Mouse (Mus musculus) lung, postnatal 4 days (tissue): ENCODE data around the gene Snx30.

Source experiments
- DNase-seq, 2 experiments: peaks; one replicate each; pipeline ENCODE4 v3.0.0; 2021

Snx30 gene

DNA sequence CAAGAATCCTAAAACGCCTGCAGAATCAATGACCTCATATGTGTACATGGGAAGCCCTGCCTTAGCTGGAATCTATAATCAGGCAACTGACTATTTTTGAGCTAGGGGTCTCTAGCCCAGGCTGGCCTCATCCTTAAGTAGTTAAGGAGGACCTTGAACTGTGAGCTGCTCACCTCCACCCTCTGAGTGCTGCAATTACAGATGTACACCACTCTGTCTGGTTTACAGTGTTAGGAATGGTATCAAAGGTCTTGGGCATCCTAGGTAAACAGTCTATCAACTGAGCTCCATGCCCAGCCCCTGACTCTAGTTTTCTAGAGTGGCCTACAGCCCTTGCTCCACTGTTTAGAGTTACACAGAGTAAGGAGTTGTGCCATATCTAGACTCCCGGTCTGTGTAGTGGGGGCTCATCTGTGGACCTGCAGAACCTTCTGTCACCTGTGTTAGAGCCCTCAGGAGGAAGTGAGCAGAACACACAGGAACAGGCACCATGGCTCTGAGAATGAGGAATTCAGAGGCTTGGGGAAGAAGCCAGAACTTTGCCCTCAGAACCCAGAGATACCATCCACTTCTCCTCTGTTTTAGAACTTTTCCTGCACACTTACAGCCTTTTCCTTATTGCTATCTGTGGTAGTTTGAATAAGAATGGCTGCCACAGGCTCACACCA, 9.7 kb upstream of the Snx30 start:
- no peak for DNase-seq

DNA sequence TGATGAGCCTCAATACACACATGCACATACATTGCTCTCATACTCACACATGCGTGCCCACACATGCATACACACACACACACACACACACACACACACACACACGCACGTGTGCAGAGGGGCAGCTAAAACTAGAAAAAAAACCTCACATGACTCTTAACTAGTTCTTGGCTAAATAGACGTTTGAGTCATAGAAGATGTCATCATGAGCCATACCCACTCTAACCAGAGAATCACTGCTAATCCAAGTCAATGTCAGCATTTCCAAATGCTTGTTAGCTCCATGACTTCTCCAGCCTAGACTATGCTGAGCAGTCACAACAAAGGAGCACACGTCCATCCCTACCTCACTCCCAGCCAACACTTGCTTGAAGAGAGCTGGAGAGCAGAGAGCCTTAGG, 5.5 kb upstream of the Snx30 start:
- no peak for DNase-seq

- DNase-seq, result no peak
Observed at GRCm38 (mm10) chr4:59801489-59801888, 4.2 kb upstream of the Snx30 start, which contains the start of gene Inip. Inip (minus strand) TSS chr4:59801589.

- no peak for DNase-seq
Observed at GRCm38 (mm10) chr4:59802107-59802506, 3.5 kb upstream of the Snx30 start.

GRCm38 (mm10) chr4:59802792-59803191, 2.8 kb upstream of the Snx30 start:
- no peak for DNase-seq

DNA sequence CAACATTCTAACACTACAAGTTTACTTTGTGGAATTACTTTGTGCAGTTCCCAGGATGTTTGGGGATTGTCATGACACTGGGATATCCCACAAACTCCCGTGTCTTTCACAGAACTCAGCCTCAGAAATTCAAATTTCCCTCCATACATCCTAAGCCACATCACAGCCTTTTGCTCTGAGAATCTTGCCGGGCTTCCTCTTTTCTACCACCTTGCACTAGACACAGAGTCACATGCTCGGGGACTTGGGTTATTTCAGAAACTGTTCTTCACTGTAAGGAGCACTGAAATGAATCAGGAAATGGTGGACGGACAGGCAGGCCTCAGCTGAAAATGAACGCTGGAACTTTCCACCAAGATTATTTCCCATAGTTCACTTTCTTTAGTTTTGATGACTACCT, 2.3 kb upstream of the Snx30 start:
- DNase-seq, result no peak

DNA sequence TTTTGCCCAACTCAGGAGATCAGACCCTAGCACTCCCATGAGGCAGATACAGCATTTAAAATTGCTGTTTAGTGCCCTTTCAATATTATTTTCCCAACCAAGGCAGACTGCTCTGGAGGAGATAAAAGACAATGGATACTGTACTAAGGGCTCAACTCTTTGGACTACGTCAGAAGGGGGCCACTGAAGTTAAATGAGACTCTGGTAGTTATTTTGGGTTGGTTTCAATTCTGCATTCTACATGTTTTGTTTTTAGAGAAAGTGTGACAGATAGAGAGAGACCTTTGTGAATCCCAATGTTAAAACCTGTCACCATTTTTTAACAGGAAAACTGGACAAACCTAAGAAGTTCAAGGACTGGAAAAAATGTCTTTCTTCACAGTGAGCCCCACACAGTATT, 886 bp upstream of the Snx30 start:
- DNase-seq, result no peak

DNA sequence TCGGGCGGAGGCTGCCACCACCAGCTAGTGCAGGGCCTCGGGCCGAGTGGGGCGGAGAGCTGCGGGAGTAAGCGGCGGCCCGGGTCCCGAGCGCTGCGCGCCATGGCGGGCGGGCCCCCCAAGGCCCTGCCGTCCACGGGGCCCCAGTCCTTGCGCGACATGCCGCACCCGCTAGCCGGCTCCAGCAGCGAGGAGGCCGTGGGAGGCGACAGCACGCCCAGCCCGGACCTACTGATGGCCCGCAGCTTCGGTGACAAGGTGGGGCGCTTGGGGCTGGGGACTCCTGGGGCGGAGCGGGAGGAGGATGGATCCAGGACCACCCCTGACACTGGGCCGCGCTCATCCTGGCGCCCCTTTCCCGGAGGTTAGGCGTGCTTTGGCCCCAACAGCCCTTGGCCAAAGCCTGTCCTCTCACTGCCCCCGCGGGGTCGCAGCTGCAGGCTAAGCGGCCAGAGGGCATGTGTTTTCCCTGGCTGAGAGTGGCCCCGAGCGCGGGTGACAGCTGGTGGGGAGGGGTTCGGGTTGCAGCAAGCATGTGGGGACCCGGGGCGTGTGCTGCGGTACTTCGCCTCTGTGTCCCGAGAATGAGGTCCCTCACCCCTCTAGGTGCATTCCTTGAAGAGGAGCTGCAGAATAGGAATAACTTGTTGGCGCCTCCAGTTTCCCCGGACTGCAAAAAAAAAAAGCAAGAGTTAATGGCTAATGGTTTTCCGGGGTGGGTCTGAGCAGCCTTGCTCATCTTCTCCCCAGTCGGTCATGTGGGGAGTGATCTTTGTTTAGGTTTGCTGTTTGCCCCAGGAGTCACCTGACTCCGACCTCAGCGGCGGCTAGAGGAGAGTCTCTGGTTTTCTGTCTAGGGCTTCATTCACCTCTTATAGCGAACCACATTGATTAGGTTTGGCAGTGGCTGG, 583 bp downstream of the Snx30 start:
- peak; percentile 51 to 55 for DNase-seq

GRCm38 (mm10) chr4:59806879-59807195, 1.2 kb downstream of the Snx30 start:
- DNase-seq, result no peak

GRCm38 (mm10) chr4:59807521-59807920, 1.9 kb downstream of the Snx30 start:
- no peak for DNase-seq

GRCm38 (mm10) chr4:59808396-59808795, 2.8 kb downstream of the Snx30 start:
- peak in 1 of 2 experiments; percentile 58 for DNase-seq

- DNase-seq, result no peak
Observed at GRCm38 (mm10) chr4:59814094-59814493, 8.5 kb downstream of the Snx30 start.

GRCm38 (mm10) chr4:59815121-59815810, 9.6 kb downstream of the Snx30 start:
- DNase-seq, result peak; percentile 86 to 88

DNA sequence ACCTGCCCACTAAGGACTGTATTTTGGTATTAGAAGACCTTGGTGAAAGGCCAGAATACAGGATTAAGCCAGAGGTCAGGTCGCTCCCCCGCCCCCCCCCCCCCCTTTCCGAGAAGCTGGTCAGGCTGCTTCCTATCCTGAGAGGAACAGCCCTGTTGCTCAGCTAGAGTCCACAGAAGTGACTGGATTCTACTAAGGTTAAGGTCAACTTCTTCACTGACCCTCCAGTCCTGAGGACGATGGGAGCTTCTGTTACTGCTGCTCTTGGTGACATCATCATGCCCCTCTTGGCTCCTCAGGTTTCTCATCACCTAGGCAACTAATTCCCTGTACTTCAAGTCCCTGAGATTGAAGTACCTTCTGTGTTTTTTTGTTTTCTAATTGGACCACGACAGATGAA, 10.4 kb downstream of the Snx30 start:
- DNase-seq, result no peak

DNA sequence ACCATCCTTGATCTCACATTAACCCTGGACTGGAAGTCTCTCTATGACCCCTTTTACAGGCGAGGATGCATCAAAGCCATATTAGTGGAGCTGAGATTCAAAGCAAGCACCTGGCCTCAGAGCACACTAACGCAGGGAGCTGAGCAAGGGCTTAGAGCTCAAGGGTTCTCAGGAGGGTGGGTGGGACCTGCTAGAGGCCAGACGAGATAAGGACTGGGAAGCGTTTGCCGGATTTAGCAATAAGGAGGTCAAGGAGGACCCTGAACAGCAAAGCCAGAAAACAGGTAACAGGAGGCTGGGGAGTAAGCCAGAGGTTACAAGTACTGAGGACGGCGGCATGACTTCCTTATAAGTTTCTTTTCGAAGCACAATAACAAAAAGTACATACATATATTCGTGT, 10.8 kb downstream of the Snx30 start:
- peak; percentile 56 to 79 for DNase-seq

DNA sequence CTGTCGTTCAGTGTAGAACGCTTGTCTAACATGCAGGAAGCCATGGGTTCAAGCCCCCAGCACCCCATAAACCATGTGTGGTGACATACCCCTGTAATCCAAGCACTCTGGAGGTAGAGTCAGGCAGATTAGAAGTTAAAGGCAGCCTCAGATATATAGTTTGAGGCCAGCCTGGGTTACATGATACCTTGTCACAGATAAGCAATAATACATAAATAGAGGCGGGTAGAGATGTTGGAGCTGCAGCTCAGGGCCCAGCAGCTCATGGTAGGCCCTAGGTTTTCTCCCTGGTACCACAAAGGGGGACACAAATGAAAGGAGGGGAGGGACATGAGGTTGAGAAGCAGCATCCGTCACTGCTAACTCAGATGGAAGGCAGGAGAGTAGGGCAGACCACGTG, 12.2 kb downstream of the Snx30 start:
- DNase-seq, result no peak

GRCm38 (mm10) chr4:59818498-59818897, 12.9 kb downstream of the Snx30 start:
- DNase-seq, result no peak

DNA sequence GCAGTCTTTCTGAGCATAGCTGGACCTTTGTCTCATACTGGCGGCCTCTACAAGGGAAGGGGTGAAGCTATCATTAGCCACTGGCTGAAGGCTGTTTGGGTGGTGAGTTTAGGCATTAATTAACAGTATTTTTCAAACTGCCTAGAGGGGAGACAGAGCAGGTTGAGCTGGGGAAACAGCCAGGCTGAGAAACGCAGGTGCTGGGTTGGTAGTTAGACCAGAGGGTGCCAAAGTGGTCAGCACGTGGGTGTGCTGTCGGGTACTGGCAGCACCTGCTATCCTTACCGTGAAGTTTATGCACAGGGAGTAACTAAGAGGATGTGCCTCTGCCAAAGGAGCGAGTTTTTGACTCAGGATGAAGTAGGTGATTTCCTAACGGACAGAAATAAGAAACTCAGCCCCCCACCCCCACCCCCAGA, 13.4 kb downstream of the Snx30 start:
- DNase-seq, result no peak

DNA sequence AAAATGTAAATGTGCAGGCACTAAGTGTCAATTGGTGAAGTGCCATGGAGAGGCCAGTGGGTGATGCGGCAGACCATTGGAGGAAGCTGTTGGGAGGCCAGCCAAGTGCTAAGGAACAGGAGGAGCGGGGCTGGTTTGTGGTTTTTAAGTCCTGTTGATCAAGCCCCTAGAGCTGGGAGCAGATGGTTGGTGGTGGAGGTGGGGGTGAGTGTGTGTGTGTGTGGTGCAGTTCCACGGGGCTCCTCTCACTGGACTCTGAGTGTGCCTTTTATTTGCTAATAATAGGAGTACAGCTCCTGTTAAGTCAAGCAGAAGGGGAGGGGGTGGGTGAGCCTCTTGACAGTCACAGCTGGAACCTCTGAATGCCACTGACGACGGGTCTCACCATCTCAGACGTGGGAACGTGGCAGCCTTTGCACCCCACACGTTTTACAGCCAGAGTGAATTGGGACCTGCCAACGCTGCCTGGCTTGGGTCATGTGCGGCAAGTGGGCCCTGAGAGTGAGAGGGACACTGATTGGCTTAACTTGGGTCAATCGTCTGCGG, 13.9 kb downstream of the Snx30 start:
- peak; percentile 72 to 82 for DNase-seq

DNA sequence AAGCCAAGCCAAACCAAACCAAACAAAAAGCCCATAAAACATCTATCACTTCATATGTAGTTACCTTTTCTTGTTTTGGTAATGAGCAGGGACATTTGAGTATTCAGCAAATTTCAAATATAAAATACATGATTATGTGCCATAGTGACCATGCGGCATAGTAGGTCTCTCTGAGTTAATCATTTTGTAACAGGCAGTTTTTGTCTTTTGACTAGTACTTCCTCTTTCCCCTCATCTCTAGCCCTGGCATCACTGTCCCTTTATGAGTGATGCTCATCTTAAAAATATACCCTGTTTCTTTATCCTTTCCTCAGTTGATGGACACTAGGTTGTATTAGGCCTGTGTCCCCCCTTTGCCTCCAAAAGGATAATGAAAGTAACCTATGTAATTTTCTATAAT, 15.9 kb downstream of the Snx30 start:
- no peak for DNase-seq

DNA sequence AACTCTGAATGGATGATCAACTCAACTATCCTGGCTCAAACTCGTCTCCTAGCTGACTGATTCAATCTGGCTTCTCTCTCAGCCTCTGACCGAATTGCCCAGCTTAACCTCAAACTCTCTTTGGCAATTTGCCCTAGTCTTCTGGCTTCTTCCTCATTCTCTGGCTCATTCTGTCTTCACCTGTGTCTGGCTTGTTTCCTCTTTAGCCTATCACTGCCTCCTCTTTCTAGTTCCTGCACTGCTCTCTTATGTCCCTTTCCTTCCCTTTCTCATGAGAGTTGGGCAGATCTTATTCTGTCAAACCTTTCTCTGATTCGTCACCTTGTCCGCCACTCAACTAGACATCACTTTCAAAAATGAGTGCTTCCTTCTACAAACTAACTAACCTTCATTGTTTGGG, 16.5 kb downstream of the Snx30 start:
- no peak for DNase-seq

- DNase-seq, result peak in 1 of 2 experiments; percentile 44
Observed at GRCm38 (mm10) chr4:59823470-59823869, 17.8 kb downstream of the Snx30 start.

DNA sequence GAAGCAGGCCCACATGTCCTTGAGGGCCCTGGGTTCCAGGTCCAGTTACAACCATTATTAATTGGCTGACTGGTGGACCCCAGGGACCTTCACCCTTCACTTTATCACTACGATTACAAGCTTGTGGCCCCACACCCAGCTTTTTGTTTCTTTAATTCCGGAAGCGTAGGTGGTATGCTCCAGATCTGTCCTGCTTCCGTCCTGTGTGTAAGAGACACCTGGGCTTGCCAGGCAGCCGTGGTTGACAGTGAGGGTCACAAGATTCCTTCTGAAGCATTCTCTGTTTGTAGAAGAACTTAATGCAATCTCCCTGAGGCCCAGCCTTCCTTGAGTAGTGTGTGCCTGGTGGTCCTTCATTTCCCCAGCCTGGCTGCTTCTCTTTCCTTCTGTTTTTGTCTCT, 19.2 kb downstream of the Snx30 start:
- no peak for DNase-seq
